Comparison of ENCODE assay signal across 7 mouse cellular contexts in the genomic region with DNA sequence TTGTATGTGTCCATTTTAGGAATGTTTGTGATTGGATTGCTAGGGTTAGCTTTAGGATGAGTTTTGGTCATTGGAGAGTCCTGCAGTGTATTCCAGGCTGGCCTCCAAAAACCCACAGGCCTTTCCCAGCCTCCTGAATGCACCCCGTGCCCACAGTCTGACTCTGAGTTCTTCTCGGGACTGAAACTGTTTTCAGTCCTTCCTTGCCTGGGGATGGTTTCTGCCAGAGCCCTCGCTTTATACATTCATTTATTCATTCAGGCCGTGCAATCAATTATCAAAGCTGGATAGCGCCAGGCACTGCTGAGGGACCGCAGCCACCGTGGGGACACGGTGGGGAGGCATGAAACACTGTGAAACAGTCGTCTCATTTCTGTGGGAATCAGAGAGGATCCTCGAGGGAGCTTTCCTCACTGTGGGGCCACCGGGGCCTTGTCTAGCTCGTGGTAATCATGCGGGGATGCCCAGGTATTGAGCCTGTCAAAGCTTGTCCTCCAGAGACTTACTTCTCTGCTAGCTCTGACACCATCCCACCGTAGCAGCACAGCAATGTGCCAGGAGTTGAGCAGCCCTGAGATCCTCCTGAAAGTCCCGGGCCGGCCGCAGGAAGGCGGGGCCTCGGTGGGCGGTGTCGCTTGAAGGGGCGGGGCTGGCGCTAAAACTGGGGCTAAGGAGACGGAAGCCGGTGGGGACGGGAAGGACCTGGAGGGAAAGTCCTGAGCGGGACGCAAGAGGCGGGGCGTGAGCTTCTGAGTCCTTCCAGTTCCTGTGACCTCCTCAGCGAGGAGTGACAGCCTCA. TPM values are rescaled to one million over a fixed set of nuclear protein-coding genes. Genes with fewer than 3 reads are reported as not detected.
A peak's percentile ranks its signal among the peaks of the same experiment; 100 is the strongest.
DNase-seq lines count a peak whose midpoint lies in the region; ATAC-seq and TF ChIP-seq lines count a peak whose summit lies in the region.

No protein-coding gene starts in this region.

- POLR2A ChIA-PET in Patski (lab: Charles Lee): interaction anchor here (0.9 to 1.5 kb wide), 2 partner anchors 13 to 18 kb away, joined by 3 to 5 read pairs; no protein-coding TSS in a partner anchor

- H3K4me2 ChIP-seq in hindbrain, embryonic 14.5 days (replicated peaks): peak overlapping the region; percentile 53
- H3K4me2 ChIP-seq in midbrain, embryonic 11.5 days: peak overlapping the region; percentile 83

- CTCF ChIA-PET in Patski (lab: Charles Lee): interaction anchor here (1.5 kb wide), 1 partner anchor 14 kb away, joined by 6 read pairs; no protein-coding TSS in a partner anchor

- peak overlapping the region; percentile 29 for H3K9ac ChIP-seq in hindbrain, embryonic 14.5 days
- H3K9ac ChIP-seq in midbrain, embryonic 11.5 days (ENCODE audit: low read length): peak overlapping the region; percentile 73

- peak overlapping the region; percentile 27 for H3K4me3 ChIP-seq in hindbrain, embryonic 14.5 days (replicated peaks; ENCODE audit: low read length)
- H3K4me3 ChIP-seq in limb, embryonic 10.5 days: peak overlapping the region; percentile 59
- H3K4me3 ChIP-seq in midbrain, embryonic 11.5 days (ENCODE audit: low read depth, low read length): peak overlapping the region; percentile 46
- peak overlapping the region; percentile 80 for H3K4me3 ChIP-seq in small intestine, adult 2 months (ENCODE audit: low read depth, low read length)

- ATAC-seq in Patski: peak; percentile 93
- peak; percentile 81 for ATAC-seq in hindbrain, embryonic 14.5 days (ENCODE audit: low FRiP score)
- peak; percentile 92 for ATAC-seq in midbrain, embryonic 11.5 days (ENCODE audit: low FRiP score)

- no peak; the same call in none of the 2 replicates for TF ChIP-seq POLR2A in small intestine, adult 2 months (IDR thresholded peaks at IDR 0.05; ENCODE audit: low read depth, low read length)

- no peak for TF ChIP-seq CTCF in Patski (IDR thresholded peaks at IDR 0.05)
- TF ChIP-seq CTCF in small intestine, adult 2 months (IDR thresholded peaks at IDR 0.05; ENCODE audit: extremely low read depth, insufficient read length, insufficient replicate concordance, low read depth, low read length): no peak

- no peaks in the 10 kb centered on the region for H3K9me3 ChIP-seq in hindbrain, embryonic 14.5 days (ENCODE audit: control insufficient read depth, low read length)
- no peaks in the 10 kb centered on the region for H3K9me3 ChIP-seq in limb, embryonic 10.5 days (replicated peaks)
- no peaks in the 10 kb centered on the region for H3K9me3 ChIP-seq in midbrain, embryonic 11.5 days (ENCODE audit: control insufficient read depth, low read length)

- DNase-seq in Patski (ENCODE audit: low read depth, low spot score): peak; percentile 39
- peak; percentile 86 for DNase-seq in c-Kit-positive CD71-positive TER-119-positive erythroid progenitor cells, embryonic 14.5 days (ENCODE audit: low spot score)
- peak; percentile 65 to 68 for DNase-seq in frontal cortex, postnatal 10 days (ENCODE audit: low spot score in 2 of 2)
- peak; percentile 59 for DNase-seq in hindbrain, embryonic 14.5 days (ENCODE audit: low spot score)
- DNase-seq in limb, embryonic 10.5 days (ENCODE audit: low spot score): peak; percentile 93
- DNase-seq in midbrain, embryonic 11.5 days (ENCODE audit: low spot score, missing footprints): peak; percentile 98

- H3K4me1 ChIP-seq in hindbrain, embryonic 14.5 days (replicated peaks; ENCODE audit: control insufficient read depth, insufficient read depth, low read length): peaks cover 11% of the 10 kb centered on the region; the same call in 1 of the 2 replicates
- H3K4me1 ChIP-seq in limb, embryonic 10.5 days: peaks cover 20% of the 10 kb centered on the region
- peaks cover 10% of the 10 kb centered on the region for H3K4me1 ChIP-seq in midbrain, embryonic 11.5 days (ENCODE audit: control insufficient read depth, insufficient read depth, low read length)
- H3K4me1 ChIP-seq in small intestine, adult 2 months (ENCODE audit: control insufficient read depth, insufficient read depth, insufficient read length, low read length): peaks cover 17% of the 10 kb centered on the region

- no peaks in the 10 kb centered on the region for H3K36me3 ChIP-seq in hindbrain, embryonic 14.5 days (replicated peaks; ENCODE audit: control insufficient read depth, insufficient read depth)
- no peaks in the 10 kb centered on the region for H3K36me3 ChIP-seq in limb, embryonic 10.5 days
- no peaks in the 10 kb centered on the region for H3K36me3 ChIP-seq in midbrain, embryonic 11.5 days (ENCODE audit: control insufficient read depth, insufficient read depth, low read length)
- peaks cover 12% of the 10 kb centered on the region for H3K36me3 ChIP-seq in small intestine, adult 2 months (ENCODE audit: control insufficient read depth, insufficient read depth, low read length)

- WGBS in hindbrain, embryonic 14.5 days: under 1% methylated on average over 31 of the region's 31 CpGs
- 3% methylated on average over 31 of the region's 31 CpGs for WGBS in limb, embryonic 10.5 days
- 3% methylated on average over 30 of the region's 31 CpGs for WGBS in midbrain, embryonic 11.5 days
- 3% methylated on average over 31 of the region's 31 CpGs for WGBS in small intestine, adult 2 months

- no peaks in the 10 kb centered on the region for H3K27me3 ChIP-seq in Patski
- peaks cover 8% of the 10 kb centered on the region for H3K27me3 ChIP-seq in hindbrain, embryonic 14.5 days (ENCODE audit: control insufficient read depth, insufficient read depth, low read length)
- H3K27me3 ChIP-seq in limb, embryonic 10.5 days (ENCODE audit: low read depth, poor library complexity, severe bottlenecking): peaks cover 21% of the 10 kb centered on the region
- H3K27me3 ChIP-seq in midbrain, embryonic 11.5 days (ENCODE audit: control insufficient read depth, insufficient read depth, low read length): peaks cover 12% of the 10 kb centered on the region
- no peaks in the 10 kb centered on the region for H3K27me3 ChIP-seq in small intestine, adult 2 months (ENCODE audit: control insufficient read depth, insufficient read depth, low read length)

- in situ Hi-C loops in Patski (cut with MboI; ENCODE audit: low pct_unique_long_range_greater_than_20kb): no loop called here

- no peak overlapping the region for H3K27ac ChIP-seq in hindbrain, embryonic 14.5 days
- H3K27ac ChIP-seq in limb, embryonic 10.5 days: peak overlapping the region; percentile 86
- H3K27ac ChIP-seq in midbrain, embryonic 11.5 days (ENCODE audit: low read depth, low read length): no peak overlapping the region
- H3K27ac ChIP-seq in small intestine, adult 2 months (ENCODE audit: insufficient read depth, low read depth, low read length): peak overlapping the region; percentile 65

RNA-seq across cellular contexts. Expression of a gene that starts 10.4 kb away (rescaled TPM):
- 75.3 TPM for polyA plus RNA-seq in Patski (2021)
- 31.4 and 34.8 TPM in 2 replicates for polyA plus RNA-seq in hindbrain, embryonic 14.5 days (2014; fragmentation: Nextera tagmentation; extraction: Ambion mirVana)
- polyA plus RNA-seq in limb, embryonic 10.5 days (2016; fragmentation: Nextera tagmentation; extraction: Ambion mirVana): 42.8 and 49.1 TPM in 2 replicates
- 46.9 and 47.0 TPM in 2 replicates for polyA plus RNA-seq in midbrain, embryonic 11.5 days (2014; fragmentation: Nextera tagmentation; extraction: Ambion mirVana)
- polyA plus RNA-seq in small intestine, adult 2 months (2012; rRNA removed): 51.2 and 133 TPM in 2 replicates

RNA-seq across cellular contexts. Expression of a gene that starts 22.9 kb away (rescaled TPM):
- 90.6 TPM for polyA plus RNA-seq in Patski (2021)
- 64.7 and 68.2 TPM in 2 replicates for polyA plus RNA-seq in hindbrain, embryonic 14.5 days (2014; fragmentation: Nextera tagmentation; extraction: Ambion mirVana)
- polyA plus RNA-seq in limb, embryonic 10.5 days (2016; fragmentation: Nextera tagmentation; extraction: Ambion mirVana): 66.9 and 76.5 TPM in 2 replicates
- 70.5 and 79.6 TPM in 2 replicates for polyA plus RNA-seq in midbrain, embryonic 11.5 days (2014; fragmentation: Nextera tagmentation; extraction: Ambion mirVana)
- polyA plus RNA-seq in small intestine, adult 2 months (2012; rRNA removed): 33.1 and 72.4 TPM in 2 replicates

RNA-seq across cellular contexts. Expression of a gene that starts 49.5 kb away (rescaled TPM):
- polyA plus RNA-seq in Patski (2021): 97.2 TPM
- 143 and 145 TPM in 2 replicates for polyA plus RNA-seq in hindbrain, embryonic 14.5 days (2014; fragmentation: Nextera tagmentation; extraction: Ambion mirVana)
- 183 and 193 TPM in 2 replicates for polyA plus RNA-seq in limb, embryonic 10.5 days (2016; fragmentation: Nextera tagmentation; extraction: Ambion mirVana)
- polyA plus RNA-seq in midbrain, embryonic 11.5 days (2014; fragmentation: Nextera tagmentation; extraction: Ambion mirVana): 167 and 173 TPM in 2 replicates
- polyA plus RNA-seq in small intestine, adult 2 months (2012; rRNA removed): 24.5 and 46.7 TPM in 2 replicates

Comparison
In these comparisons a context has a peak if more than half of its experiments do, and no peak if none do; other contexts are left out.
1. DNase-seq: peak in every context shown above with its lines; median percentile 98 in midbrain, embryonic 11.5 days; 93 in limb, embryonic 10.5 days; 86 in c-Kit-positive CD71-positive TER-119-positive erythroid progenitor cells, embryonic 14.5 days; 66 in frontal cortex, postnatal 10 days; 59 in hindbrain, embryonic 14.5 days; 39 in Patski.
2. H3K27ac ChIP-seq: peak in limb, embryonic 10.5 days (single experiment) and small intestine, adult 2 months (single experiment); none in hindbrain, embryonic 14.5 days (single experiment) and midbrain, embryonic 11.5 days (single experiment).
3. H3K4me3 ChIP-seq: peak in every context shown above with its lines; median percentile 80 in small intestine, adult 2 months; 59 in limb, embryonic 10.5 days; 46 in midbrain, embryonic 11.5 days; 27 in hindbrain, embryonic 14.5 days.
4. Peak in every context shown above with its lines, with median percentiles within 50 percentile points of each other: ATAC-seq.